Mouse (Mus musculus): ENCODE measurements around the gene Unc5c.
A peak's percentile ranks its signal among the peaks of the same experiment; 100 is the strongest.

The Unc5c gene

DNA sequence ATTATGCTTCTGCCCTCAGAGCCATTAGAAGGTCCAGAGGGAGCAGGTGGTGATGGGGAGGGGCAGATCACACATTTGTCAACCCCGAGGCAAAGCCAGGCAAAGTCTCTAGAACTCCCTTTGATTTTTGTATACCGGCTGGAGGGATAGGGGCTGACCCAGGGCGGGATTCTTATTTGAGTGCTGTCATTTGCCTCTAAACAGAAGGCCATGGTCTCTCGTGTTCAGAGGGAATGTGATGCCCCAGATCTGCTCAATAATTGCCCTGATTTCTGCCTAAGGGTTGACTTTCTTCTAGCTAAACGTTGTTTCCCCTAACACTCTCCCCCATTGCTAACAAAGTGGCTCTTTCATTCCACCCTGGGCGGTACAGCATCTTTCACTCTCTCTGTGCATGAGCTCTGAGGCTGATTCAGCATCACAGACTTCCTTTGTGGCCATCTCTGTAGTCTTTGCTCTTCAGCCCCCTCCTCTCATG, 136.1 kb downstream of the Unc5c start:
- DNase-seq = peak; percentile 67

DNA sequence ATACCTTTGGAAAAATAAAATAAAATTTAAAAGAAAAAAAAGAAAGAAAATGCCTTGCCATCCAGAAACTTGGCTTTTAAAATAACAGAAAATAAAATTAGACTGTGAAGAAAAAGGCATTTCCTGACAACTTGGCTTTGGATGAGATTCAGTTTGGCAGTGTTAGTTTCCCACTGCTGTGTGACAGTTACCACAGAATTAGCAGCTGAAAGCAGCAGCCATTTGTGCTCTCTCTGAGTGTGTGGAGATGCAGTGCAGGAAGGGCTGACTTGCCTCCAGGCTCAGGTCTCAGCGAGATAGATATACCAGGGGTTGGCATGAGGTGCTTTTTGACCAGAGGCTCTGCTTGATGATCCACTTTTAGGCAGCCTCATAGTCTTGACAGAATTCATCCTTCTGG, 151.7 kb downstream of the Unc5c start:
- no peak for DNase-seq

DNA sequence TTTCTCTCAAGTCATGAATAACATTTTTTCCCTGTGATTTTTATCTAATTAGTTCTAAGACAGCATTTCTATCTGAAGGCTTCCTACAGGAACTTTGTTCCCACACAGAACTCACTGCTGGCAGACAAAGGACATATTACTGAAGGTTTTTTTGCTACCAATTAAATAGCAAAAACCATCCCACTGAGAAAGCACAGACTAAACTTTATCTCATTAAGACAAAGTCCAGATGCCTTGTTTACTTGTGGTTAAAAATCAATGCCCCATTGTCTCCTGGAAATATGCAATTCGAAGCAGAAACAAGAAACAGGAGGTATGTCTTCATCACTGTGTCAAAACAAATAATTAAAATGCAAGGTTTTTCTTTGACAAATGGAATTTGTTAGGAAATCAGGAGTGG, 153.7 kb downstream of the Unc5c start:
- no peak for DNase-seq

DNA sequence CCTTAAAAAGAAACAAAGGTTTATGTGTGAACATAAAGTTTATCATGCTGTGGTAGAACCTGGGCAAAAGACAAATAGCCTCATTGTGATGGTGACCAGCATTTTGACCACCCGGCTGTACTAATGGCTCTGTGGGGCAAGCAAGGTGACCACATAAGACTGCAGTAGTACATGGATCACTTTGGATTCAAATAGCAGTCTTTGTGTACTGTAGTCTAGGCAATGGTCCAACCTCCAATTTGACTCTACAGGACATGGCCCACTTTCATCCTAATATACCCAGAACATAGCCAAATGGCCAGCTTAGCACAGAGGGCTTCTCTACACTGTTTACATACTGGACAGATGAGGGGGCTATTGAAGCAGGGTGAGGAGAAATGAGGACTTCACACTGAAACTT, 156.5 kb downstream of the Unc5c start:
- DNase-seq = peak; percentile 52

DNA sequence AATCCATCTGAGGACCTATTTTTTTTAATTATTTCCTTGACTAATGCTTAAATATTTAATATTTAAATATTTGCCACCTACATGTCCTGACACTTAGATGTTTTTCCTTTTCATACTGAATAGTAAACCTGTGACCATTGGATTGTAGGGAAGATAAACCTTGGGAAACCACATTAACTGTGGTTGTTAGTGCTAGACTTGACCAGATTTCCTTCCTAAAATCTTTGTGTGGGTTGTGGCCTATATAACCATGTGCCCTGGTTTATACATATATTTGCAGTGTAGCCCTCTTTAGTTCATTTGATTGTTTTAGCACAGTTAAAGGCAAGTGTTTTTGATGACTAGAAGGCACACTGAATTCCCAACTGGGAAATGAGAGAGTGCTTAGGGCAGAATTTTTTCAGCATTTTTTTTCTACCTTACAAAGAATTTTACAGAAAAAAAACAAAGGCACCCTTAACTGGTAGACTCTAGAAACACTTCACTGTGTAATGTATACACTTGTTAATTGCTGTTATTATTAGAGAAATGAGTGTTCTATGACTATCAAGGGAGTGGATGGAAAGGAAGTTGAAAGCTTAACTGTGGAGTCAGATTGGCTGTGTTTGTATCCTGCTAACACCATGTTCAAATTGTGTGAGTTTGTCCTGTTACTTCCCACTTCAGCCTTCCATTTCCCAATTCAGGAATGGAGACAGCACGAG, 162.1 kb downstream of the Unc5c start:
- DNase-seq = no peak

DNA sequence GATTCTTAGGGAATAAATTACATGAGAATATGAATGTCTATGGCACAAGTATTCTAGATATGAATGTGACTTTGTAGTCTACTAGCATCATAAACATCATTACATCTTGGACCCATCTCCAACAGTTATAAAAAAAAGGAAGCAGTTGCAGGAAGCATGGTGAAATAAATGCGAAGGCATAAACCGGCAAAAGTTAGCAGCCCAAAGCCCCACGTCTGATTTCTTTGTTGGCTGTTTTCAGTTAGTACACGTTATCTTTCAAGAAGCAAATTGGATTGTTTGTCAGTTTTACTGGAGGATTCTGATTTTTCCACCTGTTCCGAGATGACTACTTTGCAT, 162.6 kb downstream of the Unc5c start:
- no peak for DNase-seq

DNA sequence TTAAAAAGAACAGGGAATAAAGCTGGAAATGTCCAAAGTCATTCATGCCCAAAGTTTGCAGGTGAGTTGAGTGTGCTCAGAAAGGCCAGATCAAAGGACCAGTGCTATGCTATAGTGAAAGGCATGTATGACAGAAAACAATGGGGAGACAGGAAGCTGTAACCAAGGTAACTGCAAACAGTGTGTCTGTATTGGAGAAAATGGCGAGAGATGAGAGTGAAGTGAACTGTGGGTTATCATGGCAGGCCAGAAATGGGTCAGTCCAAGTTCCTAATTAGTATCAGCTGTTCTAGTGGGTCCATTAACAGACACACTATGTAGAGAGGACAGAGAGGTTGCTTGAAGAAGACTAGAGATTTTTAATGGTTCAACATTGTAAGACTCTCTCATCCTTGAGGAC, 164.4 kb downstream of the Unc5c start:
- no peak for DNase-seq

DNA sequence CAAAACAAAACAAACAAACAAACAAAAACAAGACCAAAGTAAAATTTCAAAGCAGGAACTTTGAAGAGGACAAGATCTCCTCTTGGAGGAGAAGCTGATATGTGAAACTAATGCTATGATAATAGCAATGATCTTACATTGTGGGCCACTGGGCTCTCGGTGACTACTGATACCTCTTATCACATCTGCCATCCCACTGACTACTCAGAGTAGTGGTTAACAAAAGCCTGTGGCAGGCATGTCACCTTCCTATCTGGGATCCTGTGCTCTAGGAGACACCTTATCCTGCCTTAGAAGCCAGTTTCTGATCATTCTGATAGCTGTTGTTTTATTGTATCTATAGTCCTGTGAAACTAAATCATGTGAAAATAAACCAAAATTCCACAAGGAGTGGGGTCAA, 172.9 kb downstream of the Unc5c start:
- DNase-seq = no peak

DNA sequence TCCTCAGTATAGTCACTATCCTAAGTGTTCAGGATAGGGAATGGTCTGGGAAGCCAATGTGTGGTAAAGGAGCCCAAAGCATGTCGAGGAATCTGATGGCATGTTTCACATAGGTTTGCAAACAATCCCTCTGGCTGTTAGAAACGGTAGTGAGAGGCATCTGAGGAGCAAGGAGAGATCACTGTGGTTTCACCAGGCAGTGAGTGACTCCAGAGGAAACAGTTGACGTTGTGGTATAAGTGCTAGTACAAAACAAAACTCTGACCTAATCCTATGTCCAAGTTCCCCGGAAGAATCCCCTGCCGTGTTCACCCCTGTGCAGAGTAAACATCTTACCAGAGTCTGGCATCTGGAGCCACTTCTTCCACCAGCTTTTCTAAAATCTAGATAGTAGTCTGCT, 179.2 kb downstream of the Unc5c start:
- no peak for DNase-seq

DNA sequence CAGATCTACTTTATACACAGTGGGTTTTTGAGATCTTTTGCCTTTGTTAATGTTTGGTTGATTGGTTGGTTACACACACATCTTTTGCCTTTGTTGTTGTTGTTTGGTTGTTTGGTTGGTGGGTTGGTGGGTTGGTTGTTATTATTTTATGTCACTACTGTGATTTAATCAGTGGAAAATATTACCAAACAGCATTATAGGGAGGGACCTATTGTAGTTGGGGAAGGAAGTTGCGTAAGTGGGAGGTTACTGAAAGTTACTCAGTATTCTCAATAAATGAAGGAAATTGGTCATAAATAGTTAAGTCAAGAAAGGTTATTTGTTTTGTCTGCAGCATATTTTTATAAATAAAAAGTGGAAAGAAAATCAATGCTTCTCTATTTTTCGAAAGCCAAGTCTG, 181.6 kb downstream of the Unc5c start:
- DNase-seq = no peak

DNA sequence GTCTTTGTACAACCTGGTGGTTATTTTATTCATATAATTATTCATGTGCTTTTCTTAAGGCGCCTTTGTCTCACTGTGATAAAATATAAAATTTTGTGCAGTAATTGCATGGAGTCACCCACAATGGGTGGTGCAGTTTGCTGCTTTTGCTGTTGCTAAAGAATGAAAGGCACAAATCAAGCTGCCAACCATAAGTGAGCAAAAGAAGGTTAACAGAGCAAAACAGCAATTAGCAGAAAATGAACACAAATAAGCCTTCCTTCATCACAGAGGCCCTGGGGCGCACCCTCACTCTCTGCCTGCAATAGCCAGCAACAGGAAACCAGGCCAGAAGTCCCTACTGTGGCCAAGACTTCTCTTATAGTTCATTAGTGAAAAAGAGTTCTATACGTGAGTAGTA, 185.6 kb downstream of the Unc5c start:
- no peak for DNase-seq

DNA sequence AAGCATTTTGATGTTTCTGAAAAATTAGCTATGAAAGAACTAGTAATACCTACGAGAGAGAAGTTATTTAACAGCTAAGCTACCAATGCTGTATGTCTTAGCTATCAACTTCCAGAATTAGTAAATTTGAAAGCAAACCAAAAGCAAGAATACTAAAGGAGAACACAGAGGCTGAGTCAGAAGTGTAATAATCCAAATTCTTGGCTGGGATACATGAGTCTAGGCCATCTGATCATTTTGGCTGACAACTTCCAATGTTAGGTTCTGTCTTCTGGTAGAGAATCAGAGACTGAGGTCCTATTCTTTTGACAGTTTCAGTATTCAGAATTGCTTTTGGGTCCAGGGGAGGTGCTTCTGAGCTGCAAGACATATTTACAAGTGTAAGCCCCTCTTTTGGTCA, 188.9 kb downstream of the Unc5c start:
- DNase-seq = no peak

DNA sequence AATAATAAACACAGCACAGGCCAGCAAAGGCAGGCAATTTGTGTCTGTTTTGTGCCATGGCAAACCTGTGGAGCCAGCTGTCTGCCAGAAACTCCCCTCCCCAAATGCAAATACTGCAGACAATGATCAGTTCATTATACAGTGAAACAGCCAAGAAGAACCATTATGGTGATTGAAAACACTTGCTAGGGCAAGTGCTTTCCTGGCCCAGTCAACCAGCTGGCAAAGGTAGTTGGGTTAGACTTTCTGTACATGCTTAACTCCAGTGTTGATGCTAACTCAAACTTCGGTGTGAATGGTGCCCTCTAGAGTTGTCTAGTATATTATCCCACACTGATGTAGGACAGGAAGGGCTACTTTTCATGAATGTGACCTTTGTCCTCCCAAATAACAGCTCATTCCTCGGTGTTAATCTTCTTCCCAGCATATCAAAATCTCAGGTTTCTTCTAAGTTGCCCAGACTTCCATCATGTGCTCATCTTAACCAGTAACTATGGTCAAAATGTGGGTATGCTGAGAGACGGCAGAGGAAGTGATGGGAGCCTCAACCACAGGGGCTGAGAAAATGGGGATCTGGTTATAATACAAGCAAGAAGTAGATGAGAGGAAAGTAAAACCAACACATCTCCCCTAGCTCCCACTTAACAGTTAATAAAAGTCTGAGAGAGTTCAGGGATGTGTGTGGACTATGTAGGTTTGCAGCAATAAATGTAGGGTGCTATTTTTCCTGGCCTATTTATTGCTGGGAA, 194.2 kb downstream of the Unc5c start:
- no peak for DNase-seq

DNA sequence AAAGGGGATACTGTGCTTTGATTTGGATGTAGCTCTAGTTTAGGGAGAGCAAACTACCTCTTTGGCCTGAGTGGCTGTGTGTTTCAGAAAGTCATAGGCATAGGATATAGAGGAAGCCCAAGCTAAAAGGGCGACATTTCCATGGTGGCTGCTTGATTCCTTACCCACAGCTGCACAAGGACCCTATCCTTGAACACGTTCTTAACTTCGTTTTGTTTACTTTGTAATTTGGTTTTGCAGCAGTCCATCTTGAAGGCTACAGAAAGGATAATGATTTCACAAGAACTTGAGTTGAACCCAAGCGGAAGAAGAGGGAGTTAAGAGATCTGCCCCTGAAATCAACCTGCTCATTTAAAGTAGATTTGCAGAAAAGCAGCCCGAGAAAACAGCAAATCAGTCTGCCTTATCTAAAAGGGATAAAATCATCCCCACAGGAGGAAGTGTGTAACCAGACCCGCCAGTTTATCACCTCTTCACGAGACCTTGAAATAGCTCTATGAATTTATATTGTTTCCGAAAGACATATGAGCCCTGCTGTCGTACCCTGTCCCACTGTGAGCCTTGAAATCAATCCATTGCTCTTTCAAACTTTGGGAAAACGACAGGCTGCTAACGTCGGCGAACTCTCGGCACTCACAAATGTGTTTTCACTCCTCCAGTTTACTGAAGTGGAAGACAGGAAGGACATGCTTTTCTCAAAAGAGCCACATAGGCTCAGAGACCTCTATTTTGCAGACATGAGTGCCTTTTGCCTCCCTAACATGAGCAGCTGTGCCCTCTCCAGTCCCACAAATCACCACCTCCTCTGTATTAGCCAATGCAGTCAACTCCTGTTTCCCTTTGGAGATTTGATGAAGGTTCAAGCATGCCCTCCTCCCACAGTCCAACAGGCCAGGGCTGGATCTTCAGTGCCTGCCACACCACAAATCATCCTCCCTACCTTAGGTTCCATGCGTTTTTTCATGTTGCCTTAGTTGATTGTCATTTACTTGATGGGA, 195.3 kb downstream of the Unc5c start:
- no peak for DNase-seq

DNA sequence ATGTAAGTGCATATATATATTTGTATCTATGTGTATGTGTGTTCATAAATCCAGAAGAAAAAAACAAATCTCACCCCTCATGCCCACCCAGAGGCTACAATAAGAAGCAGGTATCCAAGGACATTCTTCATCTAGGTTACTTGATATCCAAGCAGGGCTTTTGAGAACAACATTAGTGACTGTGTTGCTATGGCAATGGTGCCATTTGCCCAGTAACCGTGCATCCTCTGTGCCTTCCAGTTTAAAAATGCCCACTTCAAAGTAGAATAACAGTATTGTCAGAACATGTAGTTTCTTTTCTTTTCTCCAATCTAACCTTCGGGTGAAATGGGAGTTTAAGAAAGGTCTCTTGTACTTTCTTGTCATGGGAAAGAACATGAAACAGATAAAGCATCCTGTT, 224.1 kb downstream of the Unc5c start:
- no peak for DNase-seq

DNA sequence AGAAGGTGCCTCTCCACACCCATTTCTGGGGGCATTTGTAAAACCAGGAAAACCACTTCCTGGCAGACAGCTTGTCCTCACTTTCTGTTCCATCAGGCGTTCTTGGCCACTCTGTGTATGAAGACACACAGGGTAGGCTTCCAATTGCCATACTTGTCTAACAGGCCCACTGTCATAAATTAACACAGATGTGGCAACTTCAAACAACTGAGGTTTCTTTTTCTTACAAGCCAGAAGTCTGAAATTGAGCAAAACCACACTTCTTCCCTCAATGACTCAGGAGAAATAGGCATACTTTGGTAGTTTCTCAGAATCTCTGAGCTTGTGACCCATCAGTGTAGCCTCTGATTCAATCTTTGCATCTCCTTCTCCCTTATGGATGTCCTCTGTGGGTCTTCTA, 225.7 kb downstream of the Unc5c start:
- no peak for DNase-seq

DNA sequence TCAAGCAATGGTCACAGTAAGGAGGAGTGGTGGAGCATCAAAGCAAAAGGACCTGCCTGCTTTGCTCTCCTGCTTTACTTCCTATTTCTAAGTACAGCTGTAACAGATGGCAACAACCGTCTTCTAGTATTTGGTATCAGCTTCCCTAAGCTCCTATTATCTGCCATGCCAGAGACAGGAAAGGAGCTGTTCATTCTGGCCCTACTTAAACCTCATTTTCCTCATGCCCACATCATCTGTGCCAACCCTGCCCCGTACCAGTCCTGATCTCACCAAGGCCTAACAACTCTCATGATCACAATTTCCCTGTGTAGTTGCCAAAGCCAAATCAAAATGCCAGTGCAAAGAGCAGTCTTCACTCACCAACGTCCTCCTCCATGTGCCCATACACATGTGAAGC, 226.4 kb downstream of the Unc5c start:
- DNase-seq = no peak

DNA sequence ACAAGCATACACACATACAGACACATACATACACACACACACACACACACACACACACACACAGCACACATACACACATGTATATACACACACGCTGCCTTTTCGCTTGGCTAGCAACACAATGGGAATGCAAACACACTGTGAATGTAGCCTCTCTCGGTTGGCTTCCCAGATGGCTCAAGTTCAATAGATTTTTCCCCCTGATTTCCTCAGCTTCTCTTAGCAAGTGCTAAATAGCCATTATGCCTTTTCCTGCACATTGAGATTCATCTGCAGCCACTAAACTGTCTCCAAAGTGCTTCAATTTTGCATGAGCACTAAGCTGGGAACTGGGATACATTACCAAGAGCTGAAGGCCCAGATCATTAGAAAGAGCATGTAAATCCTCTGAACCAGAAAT, 226.8 kb downstream of the Unc5c start:
- DNase-seq = no peak

DNA sequence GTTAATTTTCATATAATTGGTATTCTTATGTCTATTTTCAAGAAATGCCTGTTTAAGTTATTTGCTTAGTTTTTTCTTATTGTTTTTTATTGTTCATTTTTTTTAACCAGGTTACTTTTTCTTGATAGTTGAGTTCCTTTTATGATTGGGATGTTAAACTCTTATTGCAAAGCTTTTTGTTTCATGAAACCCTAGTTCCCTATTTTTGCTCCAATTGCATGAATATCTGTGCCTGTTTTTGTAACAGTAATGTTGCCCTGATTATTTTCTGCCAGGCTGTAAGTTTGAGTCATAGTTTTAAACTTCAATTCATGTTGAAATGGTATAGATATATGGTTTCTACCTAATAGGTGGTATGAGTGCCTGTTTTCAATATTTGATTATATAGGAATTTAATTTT, 234.2 kb downstream of the Unc5c start:
- no peak for DNase-seq

DNA sequence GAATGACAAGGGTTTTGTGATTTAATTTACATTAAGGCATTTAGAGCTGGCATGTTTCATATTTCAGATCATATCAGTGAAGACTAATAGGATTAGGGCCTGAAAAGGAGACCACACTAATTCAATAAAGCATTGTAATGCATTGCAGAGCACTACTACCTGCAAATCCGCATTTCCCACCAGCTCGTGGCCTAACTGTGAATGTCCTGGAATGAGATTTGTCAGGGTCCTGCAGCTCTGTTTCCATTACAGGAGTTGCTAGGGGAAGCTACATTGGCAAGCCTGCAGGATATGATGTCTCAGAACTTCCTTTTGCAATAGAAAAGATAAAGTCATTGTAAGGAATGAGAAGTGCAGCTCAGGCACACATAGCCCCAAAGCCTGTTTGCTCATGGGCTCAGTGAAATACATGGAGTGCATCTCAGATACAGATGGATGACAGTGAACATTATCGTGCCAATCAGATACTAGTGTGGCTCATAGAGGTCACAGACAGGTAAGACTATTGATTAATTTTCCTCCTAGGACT, 236.4 kb downstream of the Unc5c start:
- no peak for DNase-seq

DNA sequence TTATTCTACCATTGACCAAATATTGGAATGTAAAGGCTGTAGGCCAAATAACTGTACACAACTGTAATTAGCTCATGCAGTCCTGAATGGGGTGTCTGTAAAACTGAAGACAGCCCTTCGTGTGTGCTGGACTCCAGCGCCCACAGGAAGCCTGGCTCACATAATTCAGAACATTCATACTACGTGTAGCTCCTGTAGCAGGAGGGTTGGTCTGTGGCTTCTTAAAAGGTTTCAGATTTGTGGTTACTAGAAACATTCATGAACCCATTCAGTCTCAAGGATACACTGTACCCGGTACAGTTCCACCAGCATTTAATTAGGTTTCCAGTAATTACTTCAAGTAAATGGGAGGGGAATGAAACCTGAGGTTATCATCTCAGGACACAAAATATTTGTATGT, 246.6 kb downstream of the Unc5c start:
- DNase-seq = no peak

DNA sequence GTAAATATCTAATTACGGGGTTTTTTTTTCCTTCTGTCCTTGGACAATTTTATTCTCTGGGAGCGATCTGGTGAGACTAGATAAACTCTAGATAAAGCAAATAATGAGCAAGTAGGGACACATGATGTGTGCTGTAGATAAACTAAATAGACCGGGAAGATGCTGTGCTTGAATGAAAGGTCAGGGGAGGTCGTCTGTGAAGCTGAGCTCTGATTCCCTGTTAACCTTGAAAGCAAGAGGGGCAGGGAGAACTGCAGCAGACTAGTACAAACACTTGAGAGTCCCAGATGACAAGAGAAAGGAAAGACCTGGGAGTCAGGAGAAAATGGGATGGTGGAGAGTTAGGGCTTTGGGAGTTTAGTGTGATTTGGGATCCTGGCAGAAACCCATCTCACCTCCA, 251.4 kb downstream of the Unc5c start:
- no peak for DNase-seq

DNA sequence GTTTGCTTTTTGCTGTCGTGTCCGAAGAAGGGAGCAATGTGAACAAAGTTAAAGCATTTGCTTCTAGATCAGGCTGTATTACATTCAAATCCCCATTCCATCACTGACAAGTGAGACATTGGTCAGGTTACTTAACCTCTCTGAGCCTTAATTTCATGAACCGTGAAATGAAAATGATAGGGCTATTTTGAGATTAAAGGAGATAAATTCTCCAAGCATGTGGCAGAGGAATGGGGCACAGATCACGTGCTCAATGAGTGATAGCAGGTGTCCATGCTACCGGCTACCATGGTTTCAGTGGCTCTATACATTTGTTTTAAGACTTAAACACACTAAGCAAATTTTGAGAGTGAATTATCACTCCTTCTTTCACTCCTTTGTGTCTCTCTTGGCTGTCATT, 254.0 kb downstream of the Unc5c start:
- no peak for DNase-seq
